Mouse (Mus musculus) frontal cortex, postnatal 36 days (tissue): ENCODE data around the gene Prdx2.
A peak's percentile ranks its signal among the peaks of the same experiment; 100 is the strongest.

Experiments
- DNase-seq, 2 experiments: peaks; one replicate each; pipeline ENCODE4 v3.0.0; 2022; ENCODE audit warnings: low spot score in 2 of 2

Prdx2 gene

DNA sequence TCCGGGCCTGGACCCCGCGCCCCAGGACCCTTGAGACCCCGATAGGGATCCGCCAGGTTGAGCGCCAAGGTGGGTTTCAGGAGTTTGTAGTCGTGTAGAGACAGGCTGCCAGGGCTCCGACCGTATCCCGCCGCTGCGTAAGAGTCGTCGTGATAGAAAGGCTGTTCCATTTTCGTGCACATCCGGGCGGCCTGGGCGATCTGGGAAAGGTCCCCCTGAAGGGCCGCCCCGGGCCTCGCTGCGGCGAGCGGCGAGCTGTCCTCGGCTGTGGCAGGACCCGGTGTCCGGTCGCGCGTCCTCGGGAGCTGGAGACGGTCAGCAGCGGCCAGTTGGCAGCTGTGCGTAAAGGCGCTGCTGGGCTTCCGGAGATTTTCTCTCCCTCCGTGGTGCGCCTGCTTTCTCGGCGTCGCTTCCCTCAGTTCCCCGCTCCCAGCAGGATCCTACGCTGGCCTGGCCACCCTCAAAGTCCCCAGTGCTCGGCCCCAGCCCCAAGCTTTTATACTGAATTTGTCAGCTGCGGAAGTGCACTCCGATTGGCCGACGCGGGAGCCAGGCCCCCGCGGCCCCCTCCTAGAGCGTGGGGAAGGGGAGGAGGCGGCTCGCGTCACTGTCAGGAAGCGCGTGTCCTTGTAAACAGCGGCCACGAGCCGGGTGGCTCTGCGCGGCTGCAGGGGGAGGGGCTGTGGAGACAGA is 9.0 kb downstream of the Prdx2 start, which contains the start of gene Junb:
Junb (minus strand) TSS at position 471 of the 693 bp plus-strand sequence.
- peak; percentile 96 to 97 for DNase-seq

DNA sequence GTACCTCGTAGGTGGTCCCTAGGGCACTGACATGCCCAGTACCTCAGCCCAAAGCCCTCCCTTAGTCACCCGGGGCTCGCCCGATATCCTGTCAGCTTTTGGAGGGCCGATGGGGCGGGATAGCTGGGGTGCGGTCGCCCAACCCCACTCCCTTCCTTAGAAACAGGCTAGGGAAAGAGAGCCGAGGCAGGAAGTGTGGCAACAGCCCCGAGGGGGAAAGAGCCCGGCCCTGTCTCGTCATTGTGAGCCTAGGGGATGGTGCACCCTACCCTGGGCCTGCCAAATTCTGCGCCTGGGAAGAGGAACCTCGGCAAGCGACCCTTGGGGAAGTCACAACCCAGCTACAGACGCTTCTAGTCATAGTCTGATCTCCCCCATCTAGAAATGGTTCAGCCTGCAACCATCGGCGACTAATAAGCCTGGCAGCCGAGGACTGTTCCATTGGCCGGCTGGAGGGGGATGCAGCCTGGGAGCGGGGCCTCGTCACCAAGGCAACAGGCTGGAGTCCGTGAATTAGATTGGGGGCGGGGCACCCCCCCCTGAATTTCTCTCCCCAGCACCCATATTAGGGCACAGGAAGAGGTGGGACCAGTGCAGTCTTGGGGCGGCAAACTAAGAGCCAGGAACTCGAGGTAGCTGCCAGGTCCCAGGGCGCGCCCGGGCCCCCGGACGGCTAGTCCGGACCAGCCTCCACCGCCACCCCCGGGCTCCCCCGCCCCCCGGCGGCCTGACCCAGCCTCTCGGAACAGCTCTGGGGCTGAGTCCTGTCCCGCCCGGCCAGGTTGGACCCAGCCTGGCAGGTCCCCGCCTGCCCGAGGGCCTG is 10.4 kb downstream of the Prdx2 start:
- peak; percentile 93 for DNase-seq

DNA sequence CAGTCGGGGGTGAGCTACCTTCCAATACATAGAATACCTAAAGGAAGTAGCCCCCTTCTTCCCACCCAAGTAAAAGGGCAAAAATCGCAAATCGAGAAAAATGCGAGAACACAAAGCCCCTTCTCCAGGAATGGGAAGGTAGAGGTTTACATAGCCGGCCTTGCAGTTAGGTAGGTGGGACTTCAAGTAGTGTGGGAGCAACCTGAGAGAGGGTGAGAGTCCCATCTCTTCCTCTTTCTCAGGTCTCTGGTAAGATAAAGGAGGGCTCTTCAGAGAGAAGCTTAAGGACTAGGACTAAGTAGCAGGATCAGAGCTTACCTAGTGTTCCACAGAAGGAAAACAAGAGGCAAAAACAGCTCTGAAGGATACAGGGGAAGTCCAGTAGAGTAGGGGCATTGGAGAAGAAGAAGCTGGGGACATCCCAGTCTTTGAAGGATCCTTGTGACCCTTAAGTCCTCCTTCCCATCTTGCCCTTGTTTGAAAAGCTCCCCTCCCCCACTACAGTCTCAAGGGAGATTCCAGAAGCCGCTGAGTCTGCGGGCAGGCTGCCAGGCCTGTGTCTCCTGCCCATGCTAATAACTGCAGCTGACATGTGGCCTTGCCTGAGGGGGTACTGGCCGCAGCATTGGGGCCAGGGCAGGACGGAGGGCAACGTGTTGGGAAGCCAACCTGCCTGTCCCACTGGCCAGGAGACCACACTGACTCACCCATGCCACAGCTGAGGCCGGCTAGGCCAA is 11.4 kb downstream of the Prdx2 start:
- DNase-seq, result peak in 1 of 2 experiments; percentile 50

DNA sequence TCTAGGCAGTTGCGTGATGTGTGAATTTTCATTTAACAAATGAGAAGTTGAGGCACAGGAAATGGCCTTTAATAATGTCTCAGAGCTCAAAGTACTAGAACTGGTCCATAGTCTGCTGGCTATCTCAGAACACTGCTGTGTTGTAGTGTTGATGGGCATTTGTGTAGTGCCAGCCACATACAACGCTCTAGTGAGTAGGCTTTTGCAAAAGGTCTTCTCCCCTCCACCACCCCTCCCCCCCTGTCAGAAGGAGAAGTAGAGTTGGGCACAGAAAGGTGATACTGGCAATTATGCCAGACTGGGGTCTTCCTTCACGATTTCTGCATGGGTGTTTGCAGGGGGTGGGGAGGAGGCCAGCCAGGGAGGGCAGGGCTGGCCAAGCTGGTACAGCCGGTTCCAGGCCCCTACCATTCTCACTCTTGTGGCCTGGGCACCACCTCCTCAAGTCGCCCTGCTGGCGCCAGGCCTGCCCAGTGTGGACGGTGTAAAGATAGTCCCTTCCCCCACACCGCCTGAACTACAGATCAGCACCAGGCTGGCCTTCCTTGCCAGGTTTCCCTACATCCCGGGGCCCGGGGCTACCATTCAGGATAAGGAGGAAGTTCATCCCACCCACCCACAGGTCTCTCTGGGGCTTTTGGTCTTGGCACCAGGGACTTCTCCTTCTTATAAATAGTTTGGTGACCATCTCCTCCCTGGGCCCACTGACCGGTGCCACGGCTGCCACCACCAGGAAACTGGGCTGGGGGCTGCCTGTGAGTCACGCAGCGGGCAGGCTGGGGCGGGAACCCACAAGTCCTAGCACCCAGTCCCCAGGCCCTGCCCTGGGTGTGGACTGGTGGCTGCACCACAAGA is 12.5 kb downstream of the Prdx2 start:
- no peak for DNase-seq

DNA sequence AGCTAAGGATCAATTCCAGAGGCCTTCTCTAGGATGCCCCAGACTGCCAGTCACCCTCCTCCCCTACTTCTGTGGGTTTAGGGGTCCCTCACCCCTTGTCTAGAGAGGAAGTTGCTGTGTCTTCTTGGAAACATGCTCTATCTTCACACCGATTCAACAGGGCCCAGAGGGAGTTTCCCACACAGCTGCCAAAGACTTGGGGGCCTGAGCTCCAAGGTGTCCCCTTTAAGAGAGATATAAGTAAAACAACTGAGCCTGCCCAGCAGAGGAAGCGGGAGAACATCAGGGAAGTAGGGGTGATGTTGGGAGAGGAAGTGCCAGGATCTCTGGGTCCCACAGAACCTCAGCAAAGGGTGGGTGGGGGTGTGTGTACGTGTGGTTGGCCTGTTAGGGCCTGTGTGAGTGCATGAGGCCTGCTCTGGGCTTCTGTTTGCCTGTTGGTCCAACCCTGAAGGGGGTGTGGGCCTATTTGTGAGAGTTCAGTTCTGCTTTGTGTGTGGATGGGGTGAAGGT is 13.2 kb downstream of the Prdx2 start:
- DNase-seq, result no peak

DNA sequence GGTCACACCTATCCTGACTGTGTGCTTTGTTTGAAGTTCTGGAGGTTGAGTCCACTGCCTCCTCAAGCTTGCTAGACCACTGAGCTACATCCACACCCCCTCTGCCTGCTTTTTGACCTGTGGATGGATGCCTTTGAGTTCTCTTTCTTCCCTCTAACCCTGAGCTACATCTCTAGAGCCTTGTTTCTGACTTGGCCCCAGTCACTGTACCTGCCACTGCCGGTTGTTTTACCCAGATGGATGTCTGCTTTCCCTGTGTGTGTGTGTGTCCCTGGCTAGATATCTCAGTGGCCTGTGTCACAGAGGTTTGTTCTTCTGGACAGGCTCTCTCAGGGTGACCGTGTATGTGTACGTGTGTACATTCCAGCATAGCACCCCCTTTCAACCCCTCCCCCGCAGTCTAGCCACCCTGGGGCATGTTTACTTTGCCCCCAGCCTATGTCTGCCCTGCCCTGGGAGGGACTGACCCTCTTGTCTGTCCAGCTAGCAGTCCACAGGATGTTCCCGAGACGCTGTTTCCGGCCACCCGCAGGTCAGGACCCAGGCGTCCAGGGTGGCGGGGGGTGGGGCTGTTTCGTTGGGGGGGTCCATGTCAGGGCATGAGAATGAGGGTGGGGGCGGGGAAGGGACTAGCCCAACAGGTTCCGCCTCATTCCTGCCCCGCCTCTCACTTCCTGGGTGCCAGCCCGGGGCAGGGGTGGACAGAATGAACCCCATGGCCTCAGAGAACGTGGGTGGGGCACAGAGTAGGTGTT is 15.1 kb downstream of the Prdx2 start:
- no peak for DNase-seq

DNA sequence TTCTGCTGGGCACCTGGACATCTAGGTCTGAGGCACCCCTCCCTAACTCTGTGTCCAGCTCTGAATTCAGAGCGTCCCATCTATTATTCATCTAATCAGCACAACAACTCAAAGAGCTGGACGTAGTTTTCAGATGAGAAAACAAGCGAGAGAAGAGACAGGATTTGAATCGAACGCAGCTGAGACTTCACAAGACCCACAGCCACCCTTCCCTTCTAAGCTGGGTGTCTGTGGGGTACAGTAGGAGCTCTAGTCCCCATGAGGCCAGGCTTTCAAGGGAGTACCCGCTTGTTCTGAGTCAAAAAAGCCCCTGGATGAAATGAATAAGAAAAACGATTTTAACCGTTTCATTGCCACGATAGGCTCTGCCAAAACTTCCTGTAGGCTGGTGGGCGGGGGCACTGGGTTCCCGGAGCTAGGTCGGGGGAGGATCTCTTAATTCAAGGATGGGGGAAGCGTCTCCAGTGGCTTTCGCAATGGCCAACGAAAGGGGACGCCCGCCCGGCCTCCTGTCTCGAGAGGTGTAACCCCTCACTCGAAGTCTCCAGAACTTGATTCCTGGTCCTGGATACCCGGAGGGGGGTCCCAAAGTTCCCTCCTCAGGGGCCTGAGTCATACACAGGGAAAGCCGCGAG is 15.8 kb downstream of the Prdx2 start:
- DNase-seq, result no peak

DNA sequence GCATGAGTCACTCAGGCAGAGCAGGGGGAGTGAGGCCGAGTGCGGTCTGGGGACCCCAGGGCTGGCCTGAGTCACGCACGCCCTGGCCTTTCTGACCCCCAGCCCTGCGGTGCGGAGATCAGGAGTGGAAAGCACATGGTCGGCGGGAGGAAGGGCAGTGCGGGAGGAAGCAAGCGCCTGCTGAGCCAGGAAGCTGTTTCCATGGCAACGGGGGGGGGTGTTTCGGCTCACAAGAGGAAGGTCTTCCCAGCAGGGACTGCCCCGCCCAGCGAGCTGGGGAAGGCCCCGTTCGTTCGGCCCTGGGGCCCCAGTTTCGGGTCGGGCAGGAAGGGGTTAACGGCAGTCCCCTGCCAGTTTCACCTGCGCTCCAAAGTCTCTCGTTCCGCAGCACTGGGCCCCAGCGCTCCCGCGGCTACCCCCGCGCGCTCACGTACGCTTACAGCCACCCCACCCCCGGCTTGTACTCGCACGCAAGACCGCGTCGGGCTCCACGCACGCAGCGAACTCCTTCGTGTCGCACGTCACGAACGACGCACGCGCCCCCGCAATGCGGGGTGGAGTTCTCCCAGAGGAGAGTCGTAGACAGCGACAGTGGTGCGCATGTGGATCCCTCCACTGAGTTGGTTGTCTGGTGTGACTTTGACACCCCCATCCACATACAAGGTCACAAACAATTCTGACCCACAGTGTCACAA is 16.4 kb downstream of the Prdx2 start:
- DNase-seq, result peak; percentile 94 to 97

DNA sequence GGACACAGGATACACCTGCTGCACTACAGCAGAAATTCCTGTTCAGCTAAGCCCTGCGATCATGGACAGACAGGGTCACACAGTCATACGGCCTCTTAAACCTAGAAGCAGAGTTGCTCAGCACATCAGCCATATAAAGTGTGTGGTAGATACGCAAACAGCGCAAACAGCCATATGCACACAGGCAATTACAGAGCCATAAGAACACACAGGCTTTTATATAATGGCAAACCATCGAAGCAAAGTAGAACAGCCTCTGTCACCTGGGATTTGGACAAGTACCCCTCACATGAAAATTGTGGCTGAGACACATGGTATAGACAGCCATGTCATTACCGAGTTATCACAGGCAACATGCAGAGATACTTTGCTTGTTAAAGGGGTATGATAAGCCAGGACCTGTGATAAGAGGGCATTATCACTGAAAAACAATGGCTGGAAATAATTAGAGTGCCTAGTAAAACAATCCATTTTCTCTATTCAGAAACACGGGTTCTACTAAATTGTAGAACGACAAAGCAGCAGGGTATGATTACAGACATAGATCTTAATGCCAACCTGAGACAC is 17.1 kb downstream of the Prdx2 start:
- DNase-seq, result no peak

DNA sequence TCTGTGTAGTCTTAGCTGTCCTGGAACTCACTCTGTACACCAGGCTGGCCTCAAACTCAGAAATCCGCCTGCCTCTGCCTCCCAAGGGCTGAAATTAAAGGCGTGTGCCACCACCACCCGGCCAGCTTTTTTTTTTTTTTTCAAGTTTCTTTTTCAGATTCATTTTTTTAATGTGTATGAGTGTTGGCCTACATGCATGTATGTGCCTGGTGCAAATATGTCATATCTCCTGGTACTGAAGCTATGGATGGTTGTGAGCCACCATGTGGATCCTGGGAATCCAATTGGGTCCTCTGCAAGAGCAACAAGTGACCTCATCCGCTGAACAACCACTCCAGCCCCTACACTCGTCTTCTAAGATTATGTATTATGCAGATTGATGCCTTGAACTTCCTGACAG is 18.0 kb downstream of the Prdx2 start:
- DNase-seq, result no peak

DNA sequence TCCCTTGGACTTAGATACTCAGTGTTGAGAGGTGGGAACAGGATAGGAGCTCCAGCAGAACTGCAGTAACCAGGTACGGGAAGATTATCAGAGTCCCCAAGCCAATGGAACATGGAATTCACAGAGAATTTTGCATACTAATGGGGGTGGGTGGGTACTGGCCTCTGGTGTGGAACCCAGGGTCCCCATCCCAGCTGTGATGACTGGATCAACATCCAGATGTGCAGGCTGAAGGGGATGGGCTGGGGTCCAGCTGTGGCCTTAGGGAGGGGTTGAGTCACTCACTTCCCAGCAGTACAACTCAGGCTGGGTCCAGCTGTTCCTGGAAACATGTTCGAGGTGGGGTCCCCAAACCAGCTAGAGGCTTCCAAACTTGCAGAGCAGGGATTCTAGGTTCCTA is 18.5 kb downstream of the Prdx2 start:
- DNase-seq, result no peak

DNA sequence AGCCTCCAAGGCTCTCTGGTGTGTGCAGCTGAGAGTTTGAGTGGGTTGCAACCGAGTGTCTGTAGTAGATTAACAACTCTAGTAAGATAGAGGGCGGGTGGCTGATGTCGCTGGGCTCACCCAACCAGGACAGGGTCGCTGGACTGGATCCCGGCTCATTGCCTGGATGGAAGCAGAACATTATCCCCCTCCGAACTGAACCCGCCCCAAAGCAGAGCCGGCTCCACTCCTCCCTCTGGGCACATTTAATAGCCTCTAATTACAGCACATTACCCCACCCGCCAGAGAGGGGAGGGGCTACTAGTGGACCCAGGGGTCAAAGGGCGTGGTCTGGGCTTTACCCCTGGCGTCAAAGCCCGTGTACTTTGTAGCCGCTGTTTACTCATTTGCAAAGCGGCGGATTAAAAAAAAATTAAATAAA is 19.9 kb downstream of the Prdx2 start:
- DNase-seq, result no peak

DNA sequence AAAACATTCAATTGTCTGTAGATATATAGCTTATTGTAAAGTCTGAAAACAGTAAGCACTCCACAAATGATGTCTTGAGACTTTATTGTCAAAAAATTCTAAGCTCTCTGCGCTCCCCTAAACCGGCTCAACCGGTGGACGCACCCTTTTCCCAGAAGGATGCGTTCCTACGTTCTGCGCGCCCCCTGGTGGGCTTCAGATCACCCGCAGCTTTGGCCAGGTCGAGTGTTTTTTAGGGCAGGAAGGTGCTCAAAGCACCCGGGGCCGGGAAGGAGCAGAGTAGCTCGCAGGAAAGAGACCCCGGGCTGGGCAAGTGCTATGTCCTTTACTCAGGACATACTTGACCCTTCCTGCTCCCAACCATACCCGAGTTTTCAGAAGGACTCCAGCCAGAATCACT is 20.4 kb downstream of the Prdx2 start:
- peak; percentile 85 to 90 for DNase-seq

DNA sequence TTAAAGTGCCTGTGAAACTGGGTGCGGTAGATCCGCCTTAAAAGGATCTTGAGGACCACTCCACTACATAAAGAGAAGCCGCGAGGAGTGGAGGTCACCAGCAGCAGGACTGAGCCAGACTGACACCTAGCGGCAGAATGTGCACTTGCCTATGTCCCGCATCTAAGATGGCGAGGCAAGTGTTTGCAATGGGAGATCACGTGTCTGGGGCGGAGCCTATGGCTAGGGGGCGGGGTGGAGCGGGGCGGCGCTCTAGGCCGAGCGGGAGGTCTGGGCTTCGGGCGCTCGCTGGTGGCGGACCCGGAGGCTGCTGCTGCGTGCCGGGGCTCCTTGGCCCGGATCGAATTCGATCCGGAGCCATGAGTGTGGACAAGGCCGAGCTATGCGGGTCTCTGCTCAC is 21.0 kb downstream of the Prdx2 start, which contains the start of gene Hook2:
Hook2 (plus strand) TSS at position 255 of the 400 bp plus-strand sequence.
- DNase-seq, result peak; percentile 94 to 98

DNA sequence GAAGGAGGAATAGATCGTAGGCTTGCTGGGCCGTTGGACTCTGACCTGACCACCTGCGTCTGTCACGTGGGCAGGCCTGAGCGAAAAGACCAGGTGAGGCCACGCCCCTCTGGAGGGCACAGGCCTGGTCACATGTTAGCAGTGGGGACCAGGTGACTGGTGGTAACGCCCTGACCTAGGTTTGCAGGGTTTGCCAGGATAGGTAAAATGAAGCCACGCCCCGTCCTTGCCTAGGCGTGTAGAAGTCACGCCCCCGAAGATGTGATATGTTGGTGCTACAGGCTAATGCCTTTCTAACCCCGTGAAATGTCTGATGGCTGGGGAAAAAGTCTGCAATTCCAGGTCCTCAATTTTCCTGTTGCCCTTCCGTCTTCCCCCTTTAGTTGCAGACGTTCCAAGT is 21.4 kb downstream of the Prdx2 start:
- no peak for DNase-seq

DNA sequence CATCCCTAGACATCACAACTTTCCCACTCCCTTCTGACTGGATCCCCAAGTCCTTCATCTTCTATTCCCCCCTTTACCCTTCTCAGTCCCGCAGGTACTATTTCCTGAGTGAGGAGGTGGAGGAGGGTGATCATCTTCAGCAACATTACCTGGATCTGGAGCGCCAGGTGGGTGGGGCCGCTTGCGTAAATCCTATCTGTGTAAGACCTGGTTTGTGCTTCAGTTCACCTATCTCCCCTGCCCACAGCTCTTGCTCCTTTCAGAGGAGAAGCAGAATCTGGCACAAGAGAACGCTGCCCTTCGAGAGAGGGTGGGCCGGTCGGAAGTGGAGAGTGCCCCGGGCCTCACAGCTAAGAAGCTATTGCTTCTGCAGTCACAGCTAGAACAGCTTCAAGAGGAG is 25.0 kb downstream of the Prdx2 start:
- DNase-seq, result no peak

DNA sequence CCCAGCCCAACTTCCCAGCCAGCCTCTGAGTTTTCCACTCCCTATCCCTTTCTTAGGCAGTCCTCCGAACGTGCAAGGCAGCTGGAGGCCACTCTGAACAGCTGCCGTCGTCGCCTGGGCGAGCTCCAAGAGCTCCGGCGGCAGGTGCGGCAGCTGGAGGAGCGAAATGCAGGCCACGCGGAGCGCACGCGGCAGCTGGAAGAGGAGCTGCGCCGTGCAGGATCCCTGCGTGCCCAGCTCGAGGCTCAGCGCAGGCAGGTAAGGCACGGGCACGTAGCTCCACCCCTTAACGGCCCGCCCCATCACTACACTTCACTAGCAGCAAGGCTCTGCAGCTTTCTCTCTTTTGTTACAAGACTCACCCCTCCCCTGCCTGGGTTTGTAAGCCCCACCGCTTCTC is 26.3 kb downstream of the Prdx2 start:
- DNase-seq, result no peak

DNA sequence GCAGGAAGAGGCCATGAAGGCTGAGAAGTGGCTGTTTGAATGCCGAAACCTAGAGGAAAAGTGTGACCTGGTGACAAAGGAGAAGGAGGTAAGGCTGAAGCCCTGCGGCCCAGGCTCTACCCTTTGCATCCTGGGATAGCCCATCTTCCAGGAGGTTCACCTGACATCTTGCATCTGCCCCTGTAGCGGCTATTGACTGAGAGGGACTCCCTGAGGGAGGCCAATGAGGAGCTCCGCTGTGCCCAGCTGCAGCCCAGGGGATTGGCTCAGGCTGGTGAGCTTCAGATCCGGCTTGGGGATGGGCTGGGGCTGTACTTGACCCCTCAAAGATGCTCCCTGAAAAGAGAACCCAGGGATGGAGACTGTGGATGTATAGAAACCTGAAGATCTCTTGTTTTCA is 27.6 kb downstream of the Prdx2 start:
- no peak for DNase-seq
